Mouse (Mus musculus) cerebellum, adult 11 months (tissue): ENCODE data around the gene 6030408B16Rik.

Experiments
- DNase-seq: peaks from one replicate; pipeline ENCODE4 v3.0.0; 2022

6030408B16Rik gene

GRCm38 (mm10) chr15:101267053-101268032, 25.7 kb upstream of the 6030408B16Rik start:
- no peak for DNase-seq

- no peak for DNase-seq
Measured at GRCm38 (mm10) chr15:101270101-101270820, 22.8 kb upstream of the 6030408B16Rik start.

- no peak for DNase-seq
Measured at GRCm38 (mm10) chr15:101271107-101271506, 21.9 kb upstream of the 6030408B16Rik start.

- DNase-seq: no peak
Measured at GRCm38 (mm10) chr15:101271513-101271912, 21.5 kb upstream of the 6030408B16Rik start.

GRCm38 (mm10) chr15:101274380-101274779, 18.6 kb upstream of the 6030408B16Rik start:
- DNase-seq: no peak

- DNase-seq: no peak
Measured at GRCm38 (mm10) chr15:101277351-101277899, 15.6 kb upstream of the 6030408B16Rik start.

- DNase-seq: no peak
Measured at GRCm38 (mm10) chr15:101278589-101278988, 14.4 kb upstream of the 6030408B16Rik start.

GRCm38 (mm10) chr15:101279430-101279999, 13.5 kb upstream of the 6030408B16Rik start:
- no peak for DNase-seq

GRCm38 (mm10) chr15:101282471-101282870, 10.5 kb upstream of the 6030408B16Rik start:
- no peak for DNase-seq

- DNase-seq: peak; percentile 65
Measured at GRCm38 (mm10) chr15:101283183-101283910, 9.7 kb upstream of the 6030408B16Rik start.

GRCm38 (mm10) chr15:101283911-101284750, 8.9 kb upstream of the 6030408B16Rik start, which contains the start of gene Atg101:
TSS of gene Atg101 (plus strand) at chr15:101284272.
- DNase-seq: peak; percentile 91

- DNase-seq: no peak
Measured at GRCm38 (mm10) chr15:101286129-101286770, 6.8 kb upstream of the 6030408B16Rik start.

- no peak for DNase-seq
Measured at GRCm38 (mm10) chr15:101287361-101287760, 5.7 kb upstream of the 6030408B16Rik start.

GRCm38 (mm10) chr15:101290354-101290753, 2.7 kb upstream of the 6030408B16Rik start:
- no peak for DNase-seq

GRCm38 (mm10) chr15:101292012-101292411, 1.0 kb upstream of the 6030408B16Rik start:
- DNase-seq: no peak

- no peak for DNase-seq
Measured at GRCm38 (mm10) chr15:101294028-101294894, 1.2 kb downstream of the 6030408B16Rik start.

- DNase-seq: no peak
Measured at GRCm38 (mm10) chr15:101295106-101295505, 2.1 kb downstream of the 6030408B16Rik start.

- DNase-seq: no peak
Measured at GRCm38 (mm10) chr15:101295616-101296015, 2.6 kb downstream of the 6030408B16Rik start.

GRCm38 (mm10) chr15:101296091-101296490, 3.1 kb downstream of the 6030408B16Rik start:
- DNase-seq: no peak

GRCm38 (mm10) chr15:101297988-101298387, 5.0 kb downstream of the 6030408B16Rik start:
- no peak for DNase-seq
